Mouse (Mus musculus) mammary gland, adult 2 months (tissue): ENCODE results near the gene Yeats2. TPM values are rescaled to one million over a fixed set of nuclear protein-coding genes. Genes with fewer than 3 reads are reported as not detected.

Source experiments
- polyA plus RNA-seq: library from polyadenylated mRNA; depleted of rRNA; stranded (reverse); fragments of >200 nt; gene quantifications from 2 replicates; pipeline ENCODE4 v1.2.3, GENCODE M21; 2012; ENCODE audit warnings: low replicate concordance; rRNA removed

The Yeats2 gene
- 25.1 and 31.3 TPM in 2 replicates for polyA plus RNA-seq

DNA sequence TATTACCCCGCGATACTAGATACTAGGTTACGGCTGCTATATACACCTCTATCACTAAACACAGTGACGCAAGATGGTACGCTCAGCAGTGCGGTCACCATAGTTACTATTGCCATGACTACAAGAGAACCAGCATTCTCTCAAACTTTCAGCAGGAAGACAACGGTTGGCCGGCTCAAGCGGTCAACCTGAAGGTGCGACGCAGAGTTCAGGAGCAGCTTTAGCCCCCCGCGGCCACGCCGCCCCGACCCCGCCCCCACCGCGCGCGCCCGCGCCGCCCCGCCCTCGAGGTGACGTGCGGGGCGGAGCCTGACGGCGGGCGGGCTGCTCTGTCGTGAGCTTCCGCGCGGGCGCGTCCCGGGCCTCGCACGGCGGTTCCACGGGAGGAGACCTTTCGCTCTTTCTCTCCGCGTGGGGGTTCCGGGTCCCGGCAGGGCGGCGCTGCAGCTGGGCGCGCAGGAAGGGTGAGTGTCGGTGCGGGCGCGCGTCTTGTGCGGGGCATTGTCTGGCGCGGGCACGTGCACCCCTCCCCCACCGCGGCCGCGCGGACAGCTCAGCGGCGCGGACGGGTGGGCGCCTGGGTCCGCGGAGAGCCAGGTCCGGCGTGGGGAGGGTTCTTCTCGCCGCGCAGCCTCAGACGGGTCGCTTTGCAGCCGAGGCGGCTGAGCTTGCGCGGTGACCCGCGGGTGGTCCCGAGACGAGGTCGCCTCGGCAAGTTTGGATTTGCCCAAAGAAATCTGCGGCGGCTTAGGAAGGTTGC lies at the start of gene Yeats2:
Gene Yeats2 (plus strand): TSS at position 292 of the 760 bp plus-strand sequence.

DNA sequence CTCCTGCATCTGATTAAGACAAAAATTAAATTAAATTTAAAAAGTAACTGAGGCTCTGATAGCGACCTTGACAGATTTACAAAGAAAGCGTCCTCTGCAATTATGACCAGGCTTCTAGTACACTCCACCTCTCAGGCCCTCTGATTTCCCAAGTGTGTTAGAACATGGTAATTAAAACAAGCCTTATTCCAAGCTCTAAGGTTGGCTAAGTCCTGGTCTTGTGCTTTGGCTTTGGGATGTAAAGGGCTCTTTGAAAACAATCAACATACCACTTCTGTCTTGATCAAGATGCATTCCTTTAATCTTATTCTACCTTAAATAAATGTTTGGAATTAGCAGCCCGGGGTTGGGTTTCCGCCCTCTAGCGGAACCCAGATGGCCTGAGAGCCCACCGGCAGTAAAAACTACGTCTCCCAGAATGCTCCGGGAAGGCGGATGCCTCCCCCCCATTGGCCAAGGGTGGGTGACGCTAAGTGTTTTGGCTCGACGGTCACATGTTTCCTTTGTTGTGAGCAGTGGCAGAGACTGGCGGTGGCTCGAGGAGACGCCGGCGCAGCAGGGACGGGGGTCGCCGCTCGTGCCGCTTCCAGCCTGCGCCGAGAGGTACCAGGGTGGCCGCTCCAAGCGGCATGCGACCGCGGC lies 43.7 kb upstream of the Yeats2 start, which contains the start of gene Klhl24:
Gene Klhl24 (plus strand): TSS at position 474 of the 642 bp plus-strand sequence.

DNA sequence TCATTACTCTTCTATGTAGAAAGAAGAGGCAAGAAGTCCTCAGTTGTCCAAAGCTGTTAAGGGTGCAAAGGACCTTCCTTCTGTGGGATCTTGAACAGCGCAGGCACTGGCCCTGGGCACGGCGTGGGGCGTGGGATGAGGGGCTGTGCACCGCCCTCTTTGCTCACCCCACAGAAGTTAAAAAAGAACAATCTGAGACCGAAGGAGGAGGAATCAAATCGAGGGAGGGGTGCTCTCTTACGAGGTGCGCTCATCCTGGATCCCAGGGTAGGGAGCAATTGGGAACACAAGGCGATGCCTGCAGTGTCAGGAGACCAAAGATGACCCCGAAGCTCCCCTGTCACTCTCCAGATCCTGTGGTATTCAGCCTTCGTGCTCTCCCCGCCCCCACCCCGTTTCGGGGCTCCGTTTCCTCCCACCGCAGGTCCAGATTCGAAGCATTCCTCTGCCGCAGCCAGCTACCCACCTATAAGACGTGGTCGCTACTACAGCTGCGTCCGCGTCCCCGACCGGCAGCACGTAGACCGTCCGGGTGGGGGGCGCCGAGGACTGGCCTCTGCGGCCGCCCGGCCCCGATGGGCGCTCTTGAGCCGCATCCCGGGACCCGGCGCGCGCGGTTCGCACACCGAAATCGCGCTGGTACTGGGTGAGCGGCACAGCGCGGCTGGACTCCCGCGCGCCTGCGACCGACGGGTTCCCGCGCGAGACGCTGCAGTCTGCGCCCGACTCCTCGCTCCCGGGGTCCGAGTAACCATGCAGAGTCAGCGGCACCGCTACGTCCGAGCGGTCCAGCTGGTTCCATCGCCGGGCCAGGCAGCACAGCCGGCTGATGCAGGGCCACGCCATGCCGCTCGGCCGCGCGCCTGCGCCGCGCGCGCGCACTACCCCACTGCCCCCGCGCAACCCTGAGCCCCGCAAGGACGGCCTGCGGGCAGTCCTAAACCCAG lies 99.9 kb downstream of the Yeats2 start, which contains the start of gene Map6d1:
Gene Map6d1 (minus strand): TSS at position 891 of the 947 bp plus-strand sequence.

Other genes with a start within 250 kb of the Yeats2 start
- gene Klhl6, start 158.0 kb upstream of the Yeats2 start, polyA plus RNA-seq, result 12.1 and 16.3 TPM in 2 replicates
- gene Klhl24, start 43.5 kb upstream of the Yeats2 start, polyA plus RNA-seq, result 10.0 and 30.1 TPM in 2 replicates
- 0.49 and 0.54 TPM in 2 replicates for gene Map6d1, start 100.3 kb downstream of the Yeats2 start, polyA plus RNA-seq
- gene Parl, start 161.3 kb downstream of the Yeats2 start, polyA plus RNA-seq, result 25.2 and 76.9 TPM in 2 replicates
- 3.3 and 4.3 TPM in 2 replicates for gene Cyp2ab1, start 184.3 kb downstream of the Yeats2 start, polyA plus RNA-seq